Mouse (Mus musculus) olfactory bulb, adult 2 months (tissue): ENCODE results near the gene Afmid.

Experiments
- CTCF ChIP-seq: fragments of 200-500 bp; IDR thresholded peaks from 2 replicates; pipeline ENCODE4 v1.5.1; 2012; ENCODE audit warnings: low read depth, mild to moderate bottlenecking, low read length, moderate library complexity; ENCODE audit not compliant: insufficient read depth
- POLR2A ChIP-seq: fragments of 200-500 bp; IDR thresholded peaks from 2 replicates; pipeline ENCODE4 v1.6.1; 2012; ENCODE audit warnings: mild to moderate bottlenecking, low read depth, low read length, moderate library complexity; ENCODE audit not compliant: insufficient read depth

DNA sequence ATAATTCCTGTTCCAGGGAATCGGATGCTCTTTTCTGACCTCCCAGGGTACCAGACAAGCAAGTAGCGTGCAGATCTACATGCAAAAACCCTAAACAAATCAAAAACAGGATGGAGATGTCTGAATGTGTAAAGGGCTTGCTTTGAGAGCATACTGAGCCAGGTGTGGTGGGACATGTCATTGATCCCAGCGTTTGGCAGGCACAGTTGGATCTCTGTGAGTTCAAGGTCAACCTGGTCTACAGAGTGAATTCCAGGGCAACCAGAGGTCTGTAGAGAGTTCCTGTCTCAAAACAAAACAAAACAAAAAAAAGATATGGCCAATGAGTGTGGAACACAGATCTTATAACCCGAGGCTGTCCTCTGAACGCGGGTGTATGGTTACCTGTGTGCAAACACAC lies 2.3 kb upstream of the Afmid start:
- TF ChIP-seq CTCF (no peak), POLR2A (no peak)
